ENCODE assay signal across 24 mouse cellular contexts in genomic region chr19:27437982-27438652, GRCm38 (mm10). TPM values are rescaled to one million over a fixed set of nuclear protein-coding genes. Genes with fewer than 3 reads are reported as not detected.
DNase-seq lines count a peak whose midpoint lies in the region; TF ChIP-seq lines count a peak whose summit lies in the region.
"Had no signal": no experiment of that assay in that cellular context is flagged by ENCODE, and none has a peak within 500 bp of the region (broad histone marks: within the 10 kb centered on the region; RNA-seq: fewer than 3 reads in every experiment).

No protein-coding gene starts in this region.

- no peaks in the 10 kb centered on the region for H3K4me1 ChIP-seq in MEL (ENCODE audit: control insufficient read depth in 1 of 2, insufficient read depth in 2 of 2, low read length in 2 of 2)
- no peaks in the 10 kb centered on the region; the same call in 1 of the 2 replicates for H3K4me1 ChIP-seq in forebrain, embryonic 10.5 days
- H3K4me1 ChIP-seq: forebrain, embryonic 12.5 days; heart, embryonic 10.5 days; kidney, embryonic 15.5 days; liver, embryonic 15.5 days; midbrain, embryonic 12.5 days had no signal

- H3K4me3 ChIP-seq in MEL (ENCODE audit: control insufficient read depth in 1 of 2, insufficient read depth in 1 of 2, low read depth in 2 of 2, low read length in 2 of 2), result peak overlapping the region; percentile 43 to 47
- no peak overlapping the region for H3K4me3 ChIP-seq in myocyte
- no peak overlapping the region for H3K4me3 ChIP-seq in forebrain, embryonic 10.5 days
- H3K4me3 ChIP-seq: embryonic facial prominence, embryonic 12.5 days; forebrain, embryonic 12.5 days; heart, embryonic 10.5 days; kidney, embryonic 15.5 days; limb, embryonic 13.5 days; liver, embryonic 15.5 days; midbrain, embryonic 12.5 days had no signal

- H3ac ChIP-seq in myocyte (ENCODE audit: control insufficient read depth, insufficient read length), result no peak overlapping the region

- H3K9ac ChIP-seq in MEL (ENCODE audit: control insufficient read depth, low read depth, low read length, poor library complexity, severe bottlenecking), result no peak overlapping the region
- H3K9ac ChIP-seq: embryonic facial prominence, embryonic 12.5 days; forebrain, embryonic 12.5 days; kidney, embryonic 15.5 days; limb, embryonic 13.5 days; liver, embryonic 15.5 days; midbrain, embryonic 12.5 days had no signal

- peak overlapping the region; percentile 10 for H3K4me2 ChIP-seq in myocyte (ENCODE audit: low read depth)
- H3K4me2 ChIP-seq: embryonic facial prominence, embryonic 12.5 days; forebrain, embryonic 12.5 days; kidney, embryonic 15.5 days; limb, embryonic 13.5 days; liver, embryonic 15.5 days; midbrain, embryonic 12.5 days had no signal

- H3K27ac ChIP-seq in MEL (ENCODE audit: control insufficient read depth, low read depth, low read length), result no peak overlapping the region
- H3K27ac ChIP-seq in forebrain, embryonic 10.5 days, result no peak overlapping the region
- H3K27ac ChIP-seq: embryonic facial prominence, embryonic 12.5 days; forebrain, embryonic 12.5 days; heart, embryonic 10.5 days; hindbrain, postnatal 0 days; kidney, embryonic 15.5 days; limb, embryonic 13.5 days; liver, embryonic 15.5 days; midbrain, embryonic 12.5 days had no signal

- TF ChIP-seq EP300 in MEL (IDR thresholded peaks at IDR 0.05; ENCODE audit: low read depth in 1 of 2, low read length in 2 of 2), result no peak

- H3K9me3 ChIP-seq in MEL (replicated peaks; ENCODE audit: insufficient read depth, low read length), result no peaks in the 10 kb centered on the region
- no peaks in the 10 kb centered on the region for H3K9me3 ChIP-seq in forebrain, embryonic 10.5 days
- H3K9me3 ChIP-seq: embryonic facial prominence, embryonic 12.5 days; forebrain, embryonic 12.5 days; G1E; heart, embryonic 10.5 days; kidney, embryonic 15.5 days; limb, embryonic 13.5 days; liver, embryonic 15.5 days; midbrain, embryonic 12.5 days had no signal

- no peak for TF ChIP-seq POLR2A in MEL (IDR thresholded peaks at IDR 0.05; ENCODE audit: control insufficient read depth in 1 of 2, insufficient read depth in 1 of 2, low read depth in 1 of 2, low read length in 2 of 2, poor library complexity in 1 of 2)
- no peak for TF ChIP-seq POLR2A in myocyte (IDR thresholded peaks at IDR 0.05; ENCODE audit: insufficient read length, low read depth)

- H3K36me3 ChIP-seq in MEL (ENCODE audit: control insufficient read depth in 1 of 2, insufficient read depth in 2 of 2, low read length in 2 of 2) (no peaks in the 10 kb centered on the region), myocyte (ENCODE audit: control insufficient read depth, insufficient read depth) (no peaks in the 10 kb centered on the region)
- no peaks in the 10 kb centered on the region for H3K36me3 ChIP-seq in forebrain, embryonic 10.5 days (replicated peaks)
- H3K36me3 ChIP-seq: embryonic facial prominence, embryonic 12.5 days; forebrain, embryonic 12.5 days; G1E; heart, embryonic 10.5 days; kidney, embryonic 15.5 days; limb, embryonic 13.5 days; liver, embryonic 15.5 days; midbrain, embryonic 12.5 days had no signal

- H3K27me3 ChIP-seq in MEL (ENCODE audit: control insufficient read depth in 1 of 2, insufficient read depth in 2 of 2, low read length in 2 of 2) (no peaks in the 10 kb centered on the region; a peak in 1 of 4 replicates), myocyte (ENCODE audit: control insufficient read depth, insufficient read depth, insufficient read length) (no peaks in the 10 kb centered on the region)
- no peaks in the 10 kb centered on the region for H3K27me3 ChIP-seq in forebrain, embryonic 10.5 days (ENCODE audit: poor library complexity, severe bottlenecking)
- H3K27me3 ChIP-seq: embryonic facial prominence, embryonic 12.5 days; forebrain, embryonic 12.5 days; kidney, embryonic 15.5 days; limb, embryonic 13.5 days; liver, embryonic 15.5 days; midbrain, embryonic 12.5 days had no signal

- no peak for TF ChIP-seq CTCF in MEL (IDR thresholded peaks at IDR 0.05 in 2 of 3, conservative IDR thresholded peaks at IDR 0.05 in 1 of 3; ENCODE audit: control insufficient read depth in 1 of 3, insufficient read depth in 1 of 3, low read depth in 2 of 3, low read length in 3 of 3, poor library complexity in 1 of 3, severe bottlenecking in 1 of 3)

- peak; percentile 6 for DNase-seq in CD4-positive, CD25-positive, alpha-beta regulatory T cell, adult 2 months (ENCODE audit: low read depth, low spot score)
- DNase-seq in MEL (ENCODE audit: low read depth, low spot score), result no peak
- DNase-seq in induced T-regulatory cell, adult 2 months (ENCODE audit: low read depth), result peak; percentile 31
- no peak for DNase-seq in forebrain, embryonic 10.5 days (ENCODE audit: extremely low spot score, low spot score)
- no peak for DNase-seq in urinary bladder, adult 18-20 months (ENCODE audit: low spot score in 2 of 2)
- DNase-seq in adrenal gland, postnatal 10 days, result no peak
- DNase-seq: adrenal gland, postnatal 14 days; cerebellum, postnatal 10 days; heart, postnatal 4 days; kidney, adult 11 months; kidney, postnatal 4 days; lung, postnatal 4 days; right cerebral cortex, postnatal 14 days; thymus, postnatal 25 days had no signal

- no peaks in the 10 kb centered on the region for H3K79me2 ChIP-seq in MEL (ENCODE audit: control insufficient read depth, insufficient read depth, low read length, poor library complexity)
- H3K79me2 ChIP-seq in myocyte (ENCODE audit: control insufficient read depth, insufficient read depth), result no peaks in the 10 kb centered on the region

- TF ChIP-seq RAD21 in MEL (IDR thresholded peaks at IDR 0.05; ENCODE audit: low read depth, low read length), result no peak

- 90% methylated on average over 10 of the region's 10 CpGs for WGBS in forebrain, embryonic 10.5 days

TF ChIP-seq in MEL, 35 proteins besides CTCF, POLR2A, EP300 and RAD21 (continues in another document):
- TF ChIP-seq NELFE (IDR thresholded peaks at IDR 0.05; ENCODE audit: low read depth, low read length), result no peak
- TF ChIP-seq CHD1 (IDR thresholded peaks at IDR 0.05; ENCODE audit: low read depth, low read length), result no peak
- no peak for TF ChIP-seq MEF2A (IDR thresholded peaks at IDR 0.05; ENCODE audit: extremely low read depth, insufficient replicate concordance, low read depth, low read length, poor library complexity, severe bottlenecking)
- TF ChIP-seq POLR2AphosphoS2 (IDR thresholded peaks at IDR 0.05; ENCODE audit: low read length), result no peak
- no peak for TF ChIP-seq ELF1 (IDR thresholded peaks at IDR 0.05; ENCODE audit: low read depth, low read length)
- no peak for TF ChIP-seq NRF1 (IDR thresholded peaks at IDR 0.05; ENCODE audit: insufficient read depth, low read depth, low read length, poor library complexity, severe bottlenecking)
- TF ChIP-seq JUND (IDR thresholded peaks at IDR 0.05; ENCODE audit: low read depth, low read length), result no peak
- no peak for TF ChIP-seq KAT2A (conservative IDR thresholded peaks at IDR 0.05; ENCODE audit: low read depth, low read length)
- no peak for TF ChIP-seq TBP (IDR thresholded peaks at IDR 0.05; ENCODE audit: low read depth, low read length)
- no peak for TF ChIP-seq ZKSCAN1 (IDR thresholded peaks at IDR 0.05; ENCODE audit: low read depth, low read length)
- TF ChIP-seq UBTF (IDR thresholded peaks at IDR 0.05; ENCODE audit: borderline replicate concordance, insufficient read depth, low read depth, low read length), result no peak
- no peak for TF ChIP-seq ZC3H11A (IDR thresholded peaks at IDR 0.05; ENCODE audit: low read depth, low read length)
- no peak for TF ChIP-seq MYB (IDR thresholded peaks at IDR 0.05; ENCODE audit: low read depth, low read length)
- TF ChIP-seq GATA1 (IDR thresholded peaks at IDR 0.05; ENCODE audit: low read depth, low read length), result no peak
- TF ChIP-seq TAL1 (IDR thresholded peaks at IDR 0.05; ENCODE audit: low read length), result no peak
- no peak for TF ChIP-seq BHLHE40 (IDR thresholded peaks at IDR 0.05; ENCODE audit: borderline replicate concordance, low read depth, low read length)
- TF ChIP-seq MAFK (IDR thresholded peaks at IDR 0.05; ENCODE audit: borderline replicate concordance, low read depth, low read length), result no peak

TF ChIP-seq in myocyte, 11 proteins besides CTCF, POLR2A, EP300 and RAD21:
- TF ChIP-seq CEBPB (IDR thresholded peaks at IDR 0.05; ENCODE audit: insufficient read depth, poor library complexity, severe bottlenecking) (no peak), E2F4 (IDR thresholded peaks at IDR 0.05; ENCODE audit: insufficient read depth) (no peak), MAX (IDR thresholded peaks at IDR 0.05; ENCODE audit: low read depth) (no peak), SRF (IDR thresholded peaks at IDR 0.05; ENCODE audit: control insufficient read depth, insufficient read length, low read depth) (no peak), TCF3 (IDR thresholded peaks at IDR 0.05; ENCODE audit: insufficient read length, low read depth) (no peak), MYOG (IDR thresholded peaks at IDR 0.05; ENCODE audit: control insufficient read depth in 1 of 3, insufficient read depth in 1 of 3, insufficient read length in 2 of 3, low read depth in 2 of 3) (no peak), REST (IDR thresholded peaks at IDR 0.05; ENCODE audit: insufficient read depth, insufficient read length) (no peak)

RNA-seq across cellular contexts. Expression of gene Pum3, which starts 8.5 kb away (rescaled TPM):
- 88.6 and 98.3 TPM in 2 replicates for total RNA-seq in MEL (2012; rRNA removed)
- polyA plus RNA-seq in MEL (2012; ENCODE audit: insufficient read depth in 1 of 2, insufficient read length in 2 of 2, low read depth in 1 of 2, low replicate concordance in 2 of 2, missing spikeins in 1 of 2) (100 to 1,000 TPM; 166 to 181 TPM), myocyte (2012; fragmentation: generic; extraction: Trizol) (28.8 TPM)
- 97.2 and 102 TPM in 2 replicates for polyA plus RNA-seq in forebrain, embryonic 10.5 days (2016; fragmentation: Nextera tagmentation; extraction: Ambion mirVana)
- total RNA-seq in adrenal gland, postnatal 10 days (2021), result 10 to 100 TPM; 79.5 to 80.5 TPM

Comparison
In these comparisons a context has a peak if more than half of its experiments do, and no peak if none do; other contexts are left out.
1. DNase-seq: peak in CD4-positive, CD25-positive, alpha-beta regulatory T cell, adult 2 months (single experiment) and induced T-regulatory cell, adult 2 months (single experiment); none in MEL (single experiment), forebrain, embryonic 10.5 days (single experiment), urinary bladder, adult 18-20 months (0 of 2) and adrenal gland, postnatal 10 days (single experiment).
2. H3K4me3 ChIP-seq: peak in MEL (2 of 2); none in myocyte (single experiment) and forebrain, embryonic 10.5 days (single experiment).